Mouse (Mus musculus) embryo, embryonic 11 days (tissue): ENCODE measurements around the gene Cpa5.

Experiments
- DNase-seq: peaks from one replicate; pipeline ENCODE4 v3.0.0-alpha.2; 2015

The Cpa5 gene

GRCm38 (mm10) chr6:30645379-30645778, 34.6 kb downstream of the Cpa5 start:
- peak; percentile 45 for DNase-seq

GRCm38 (mm10) chr6:30649651-30650296, 39.0 kb downstream of the Cpa5 start:
- no peak for DNase-seq

- no peak for DNase-seq
Measured at GRCm38 (mm10) chr6:30652425-30653188, 41.8 kb downstream of the Cpa5 start.

- DNase-seq: no peak
Measured at GRCm38 (mm10) chr6:30653518-30653917, 42.7 kb downstream of the Cpa5 start.

GRCm38 (mm10) chr6:30654402-30654859, 43.6 kb downstream of the Cpa5 start:
- no peak for DNase-seq

- DNase-seq: no peak
Measured at GRCm38 (mm10) chr6:30654932-30655331, 44.1 kb downstream of the Cpa5 start.

- no peak for DNase-seq
Measured at GRCm38 (mm10) chr6:30657279-30657678, 46.5 kb downstream of the Cpa5 start.

GRCm38 (mm10) chr6:30658619-30659018, 47.8 kb downstream of the Cpa5 start:
- no peak for DNase-seq

- DNase-seq: no peak
Measured at GRCm38 (mm10) chr6:30664776-30665175, 54.0 kb downstream of the Cpa5 start.

GRCm38 (mm10) chr6:30665296-30665695, 54.5 kb downstream of the Cpa5 start:
- DNase-seq: no peak

- no peak for DNase-seq
Measured at GRCm38 (mm10) chr6:30666043-30666442, 55.2 kb downstream of the Cpa5 start.

GRCm38 (mm10) chr6:30667585-30667984, 56.8 kb downstream of the Cpa5 start:
- peak; percentile 52 for DNase-seq

GRCm38 (mm10) chr6:30671696-30672095, 60.9 kb downstream of the Cpa5 start:
- no peak for DNase-seq

GRCm38 (mm10) chr6:30673764-30674561, 63.2 kb downstream of the Cpa5 start:
- no peak for DNase-seq

GRCm38 (mm10) chr6:30674714-30675280, 64.0 kb downstream of the Cpa5 start:
- no peak for DNase-seq

GRCm38 (mm10) chr6:30675281-30675771, 64.5 kb downstream of the Cpa5 start:
- DNase-seq: no peak

GRCm38 (mm10) chr6:30676506-30676905, 65.7 kb downstream of the Cpa5 start:
- no peak for DNase-seq

GRCm38 (mm10) chr6:30677591-30677990, 66.8 kb downstream of the Cpa5 start:
- no peak for DNase-seq

GRCm38 (mm10) chr6:30678482-30678881, 67.7 kb downstream of the Cpa5 start:
- no peak for DNase-seq

- no peak for DNase-seq
Measured at GRCm38 (mm10) chr6:30679567-30679966, 68.8 kb downstream of the Cpa5 start.

- DNase-seq: no peak
Measured at GRCm38 (mm10) chr6:30680442-30680841, 69.6 kb downstream of the Cpa5 start.
